Mouse (Mus musculus) urinary bladder, postnatal 25 days (tissue): Measurements from ENCODE around the gene Antxr1.

Experiments used
- DNase-seq: peaks from one replicate; pipeline ENCODE4 v3.0.0; 2022; ENCODE audit warnings: low spot score

Gene Antxr1

GRCm38 (mm10) chr6:87292911-87293851 lies 42.4 kb downstream of the Antxr1 start:
- no peak for DNase-seq

- DNase-seq = no peak
Measured at GRCm38 (mm10) chr6:87287251-87287650, 48.4 kb downstream of the Antxr1 start.

- DNase-seq = no peak
Measured at GRCm38 (mm10) chr6:87285365-87285749, 50.3 kb downstream of the Antxr1 start.

- no peak for DNase-seq
Measured at GRCm38 (mm10) chr6:87284716-87285364, 50.8 kb downstream of the Antxr1 start.

- peak; percentile 31 for DNase-seq
Measured at GRCm38 (mm10) chr6:87282346-87282781, 53.3 kb downstream of the Antxr1 start.

GRCm38 (mm10) chr6:87281771-87282170 lies 53.9 kb downstream of the Antxr1 start:
- DNase-seq = no peak

GRCm38 (mm10) chr6:87278151-87278550 lies 57.5 kb downstream of the Antxr1 start:
- DNase-seq = no peak

- DNase-seq = peak; percentile 27
Measured at GRCm38 (mm10) chr6:87277527-87277926, 58.1 kb downstream of the Antxr1 start.

GRCm38 (mm10) chr6:87276941-87277340 lies 58.7 kb downstream of the Antxr1 start:
- DNase-seq = no peak

GRCm38 (mm10) chr6:87274779-87275178 lies 60.8 kb downstream of the Antxr1 start:
- no peak for DNase-seq

- DNase-seq = no peak
Measured at GRCm38 (mm10) chr6:87273791-87274190, 61.8 kb downstream of the Antxr1 start.

GRCm38 (mm10) chr6:87273141-87273540 lies 62.5 kb downstream of the Antxr1 start:
- no peak for DNase-seq

- no peak for DNase-seq
Measured at GRCm38 (mm10) chr6:87272202-87272601, 63.4 kb downstream of the Antxr1 start.

GRCm38 (mm10) chr6:87270452-87270851 lies 65.2 kb downstream of the Antxr1 start:
- no peak for DNase-seq

GRCm38 (mm10) chr6:87269950-87270349 lies 65.7 kb downstream of the Antxr1 start:
- no peak for DNase-seq

GRCm38 (mm10) chr6:87262666-87263065 lies 73.0 kb downstream of the Antxr1 start:
- no peak for DNase-seq

- no peak for DNase-seq
Measured at GRCm38 (mm10) chr6:87258976-87259375, 76.6 kb downstream of the Antxr1 start.

- DNase-seq = no peak
Measured at GRCm38 (mm10) chr6:87257981-87258775, 77.4 kb downstream of the Antxr1 start.

- DNase-seq = no peak
Measured at GRCm38 (mm10) chr6:87257471-87257870, 78.2 kb downstream of the Antxr1 start.

GRCm38 (mm10) chr6:87255668-87256067 lies 80.0 kb downstream of the Antxr1 start:
- DNase-seq = no peak

GRCm38 (mm10) chr6:87254756-87255155 lies 80.9 kb downstream of the Antxr1 start:
- DNase-seq = no peak

- no peak for DNase-seq
Measured at GRCm38 (mm10) chr6:87251716-87252115, 83.9 kb downstream of the Antxr1 start.
